Mouse (Mus musculus): ENCODE measurements around the gene Rapgef1. TPM values are rescaled to one million over a fixed set of nuclear protein-coding genes. Genes with fewer than 3 reads are reported as not detected.

Rapgef1 gene
- polyA plus RNA-seq, 1 experiment from 2014 or later: 13.8 TPM

GRCm38 (mm10) chr2:29689495-29689894 is 70.0 kb downstream of the Rapgef1 start:
- Histone ChIP-seq H3K9me3 (ENCODE audit: control insufficient read depth, low read depth, low read length) (no peaks in the 10 kb centered on the region), H3K4me2 (replicated peaks; ENCODE audit: low read depth, low read length) (no peak overlapping the region), H3K36me3 (ENCODE audit: control insufficient read depth, insufficient read depth, low read length) (peaks cover 43% of the 10 kb centered on the region), H3K27ac (ENCODE audit: low read length) (no peak overlapping the region), H3K9ac (replicated peaks; ENCODE audit: low read depth, low read length) (no peak overlapping the region), H3K4me1 (ENCODE audit: control insufficient read depth, insufficient read depth, low read length) (no peaks in the 10 kb centered on the region), H3K4me3 (ENCODE audit: low read depth, low read length) (no peak overlapping the region), H3K27me3 (ENCODE audit: control insufficient read depth, insufficient read depth, low read length) (no peaks in the 10 kb centered on the region)
- WGBS: 60% methylated on average over 2 of the region's 2 CpGs
- ATAC-seq (ENCODE audit: insufficient number of reproducible peaks, insufficient read depth, low FRiP score, low read depth): no peak

GRCm38 (mm10) chr2:29691068-29691467 is 71.5 kb downstream of the Rapgef1 start:
- Histone ChIP-seq H3K9ac (replicated peaks; ENCODE audit: low read depth, low read length) (no peak overlapping the region), H3K4me2 (replicated peaks; ENCODE audit: low read depth, low read length) (no peak overlapping the region), H3K4me3 (ENCODE audit: low read depth, low read length) (no peak overlapping the region), H3K9me3 (ENCODE audit: control insufficient read depth, low read depth, low read length) (no peaks in the 10 kb centered on the region), H3K4me1 (ENCODE audit: control insufficient read depth, insufficient read depth, low read length) (no peaks in the 10 kb centered on the region), H3K27me3 (ENCODE audit: control insufficient read depth, insufficient read depth, low read length) (no peaks in the 10 kb centered on the region), H3K27ac (ENCODE audit: low read length) (no peak overlapping the region), H3K36me3 (ENCODE audit: control insufficient read depth, insufficient read depth, low read length) (peaks cover 42% of the 10 kb centered on the region)
- no peak for ATAC-seq (ENCODE audit: insufficient number of reproducible peaks, insufficient read depth, low FRiP score, low read depth)
- WGBS: 83% methylated on average over 5 of the region's 5 CpGs

DNA sequence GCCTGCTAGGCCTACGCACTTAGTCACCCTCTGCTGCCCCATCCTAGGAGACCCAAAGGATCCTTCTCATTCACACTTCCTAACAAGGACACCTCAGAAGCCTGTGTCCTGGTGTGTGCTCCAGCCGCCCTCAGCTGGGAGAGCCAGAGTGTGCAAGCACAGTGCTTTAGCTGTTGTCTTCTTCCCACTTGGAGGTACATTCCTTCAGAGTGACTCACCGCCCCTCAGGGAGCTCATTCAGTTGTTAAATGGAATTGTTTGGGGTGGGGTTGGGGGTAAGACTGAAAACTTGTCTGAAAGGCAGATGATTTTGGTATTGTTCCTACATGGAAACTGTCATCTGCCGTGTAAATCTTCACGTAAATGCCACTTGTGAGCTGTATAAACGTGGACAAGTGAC is 72.0 kb downstream of the Rapgef1 start:
- no peak for ATAC-seq (ENCODE audit: insufficient number of reproducible peaks, insufficient read depth, low FRiP score, low read depth)

DNA sequence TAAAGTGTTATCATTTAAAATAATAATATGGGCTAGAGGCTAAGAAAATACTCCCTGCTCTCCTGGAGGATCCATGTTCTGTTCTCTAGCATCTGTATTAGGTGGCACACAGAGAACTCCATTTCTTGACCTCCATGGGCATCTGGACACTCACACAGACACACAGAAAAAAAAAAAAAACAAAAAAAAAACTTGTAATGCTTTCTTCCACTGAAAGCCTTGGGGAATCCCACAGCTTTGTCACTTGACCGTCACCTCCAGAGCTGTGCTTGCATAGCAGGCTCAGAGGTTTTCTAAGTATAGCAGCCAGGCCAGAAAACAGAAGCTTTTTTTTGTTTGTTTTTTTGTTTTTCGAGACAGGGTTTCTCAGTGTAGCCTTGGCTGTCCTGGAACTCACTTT is 72.7 kb downstream of the Rapgef1 start:
- H3K4me1 ChIP-seq (ENCODE audit: control insufficient read depth, insufficient read depth, low read length): no peaks in the 10 kb centered on the region
- 91% methylated on average over 2 of the region's 2 CpGs for WGBS
- no peak overlapping the region for H3K4me2 ChIP-seq (replicated peaks; ENCODE audit: low read depth, low read length)
- H3K27me3 ChIP-seq (ENCODE audit: control insufficient read depth, insufficient read depth, low read length): no peaks in the 10 kb centered on the region
- H3K4me3 ChIP-seq (ENCODE audit: low read depth, low read length): no peak overlapping the region
- H3K27ac ChIP-seq (ENCODE audit: low read length): no peak overlapping the region
- H3K36me3 ChIP-seq (ENCODE audit: control insufficient read depth, insufficient read depth, low read length): peaks cover 37% of the 10 kb centered on the region
- no peak overlapping the region for H3K9ac ChIP-seq (replicated peaks; ENCODE audit: low read depth, low read length)
- H3K9me3 ChIP-seq (ENCODE audit: control insufficient read depth, low read depth, low read length): no peaks in the 10 kb centered on the region
- no peak for ATAC-seq (ENCODE audit: insufficient number of reproducible peaks, insufficient read depth, low FRiP score, low read depth)

More for the DNA sequence above, 72.0 kb downstream of the Rapgef1 start:
- H3K9ac ChIP-seq (replicated peaks; ENCODE audit: low read depth, low read length): no peak overlapping the region
- H3K4me1 ChIP-seq (ENCODE audit: control insufficient read depth, insufficient read depth, low read length): no peaks in the 10 kb centered on the region
- H3K27me3 ChIP-seq (ENCODE audit: control insufficient read depth, insufficient read depth, low read length): no peaks in the 10 kb centered on the region
- no peaks in the 10 kb centered on the region for H3K9me3 ChIP-seq (ENCODE audit: control insufficient read depth, low read depth, low read length)
- peaks cover 37% of the 10 kb centered on the region for H3K36me3 ChIP-seq (ENCODE audit: control insufficient read depth, insufficient read depth, low read length)
- H3K4me3 ChIP-seq (ENCODE audit: low read depth, low read length): no peak overlapping the region
- WGBS: 81% methylated on average over 6 of the region's 6 CpGs
- no peak overlapping the region for H3K27ac ChIP-seq (ENCODE audit: low read length)
- no peak overlapping the region for H3K4me2 ChIP-seq (replicated peaks; ENCODE audit: low read depth, low read length)

GRCm38 (mm10) chr2:29696207-29696800 is 76.8 kb downstream of the Rapgef1 start:
- no peak overlapping the region for H3K9ac ChIP-seq (replicated peaks; ENCODE audit: low read depth, low read length)
- no peak for ATAC-seq (ENCODE audit: insufficient number of reproducible peaks, insufficient read depth, low FRiP score, low read depth)
- no peak overlapping the region for H3K27ac ChIP-seq (ENCODE audit: low read length)
- H3K4me2 ChIP-seq (replicated peaks; ENCODE audit: low read depth, low read length): no peak overlapping the region
- no peaks in the 10 kb centered on the region for H3K27me3 ChIP-seq (ENCODE audit: control insufficient read depth, insufficient read depth, low read length)
- 75% methylated on average over 7 of the region's 7 CpGs for WGBS
- no peaks in the 10 kb centered on the region for H3K9me3 ChIP-seq (ENCODE audit: control insufficient read depth, low read depth, low read length)
- no peak overlapping the region for H3K4me3 ChIP-seq (ENCODE audit: low read depth, low read length)
- peaks cover 22% of the 10 kb centered on the region for H3K36me3 ChIP-seq (ENCODE audit: control insufficient read depth, insufficient read depth, low read length)
- H3K4me1 ChIP-seq (ENCODE audit: control insufficient read depth, insufficient read depth, low read length): no peaks in the 10 kb centered on the region

DNA sequence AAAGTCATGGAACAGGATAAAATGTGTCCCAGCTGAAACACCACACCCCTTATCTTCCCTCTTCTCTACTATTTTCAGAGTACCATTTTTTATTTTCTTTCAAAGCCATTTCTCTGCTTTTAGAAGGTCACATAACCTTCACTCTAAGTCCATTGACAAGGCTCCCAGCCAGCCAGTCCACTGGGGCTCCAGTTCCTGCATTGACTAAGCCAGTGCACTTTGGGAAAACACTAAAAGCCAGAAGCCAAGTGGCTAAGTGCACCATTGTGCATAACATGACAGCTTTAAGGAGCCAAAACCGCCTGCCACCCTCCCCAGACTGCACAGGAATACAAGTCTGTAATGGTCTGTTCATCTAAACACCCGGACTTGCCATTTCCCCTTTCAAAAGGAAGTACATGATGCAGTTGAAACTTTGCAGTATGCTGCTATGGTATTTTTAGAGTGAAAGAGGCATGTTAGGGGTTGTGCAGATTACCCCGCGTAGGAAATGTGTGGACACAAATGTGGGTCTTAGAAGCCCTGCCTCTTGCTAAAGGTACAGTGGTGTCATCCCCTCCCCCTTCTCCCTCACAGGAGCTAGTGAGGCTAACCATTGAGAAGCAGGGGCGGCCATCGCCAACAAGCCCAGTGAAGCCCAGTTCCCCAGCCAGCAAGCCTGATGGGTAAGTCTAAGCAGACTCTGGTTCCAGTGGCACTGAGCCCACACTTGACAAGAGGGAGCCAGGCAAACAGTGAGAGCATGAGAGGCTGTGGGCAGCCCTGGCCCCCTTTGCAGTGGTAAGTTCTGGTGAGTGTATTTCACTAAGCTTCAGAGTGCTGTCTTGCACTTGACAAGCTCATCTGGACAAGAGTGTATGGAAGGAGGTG is 79.1 kb downstream of the Rapgef1 start:
- Histone ChIP-seq H3K27me3 (ENCODE audit: control insufficient read depth, insufficient read depth, low read length) (no peaks in the 10 kb centered on the region), H3K36me3 (ENCODE audit: control insufficient read depth, insufficient read depth, low read length) (peaks cover 27% of the 10 kb centered on the region), H3K27ac (ENCODE audit: low read length) (no peak overlapping the region), H3K4me3 (ENCODE audit: low read depth, low read length) (no peak overlapping the region), H3K4me2 (replicated peaks; ENCODE audit: low read depth, low read length) (no peak overlapping the region), H3K9me3 (ENCODE audit: control insufficient read depth, low read depth, low read length) (no peaks in the 10 kb centered on the region), H3K9ac (replicated peaks; ENCODE audit: low read depth, low read length) (no peak overlapping the region), H3K4me1 (ENCODE audit: control insufficient read depth, insufficient read depth, low read length) (no peaks in the 10 kb centered on the region)
- no peak for ATAC-seq (ENCODE audit: insufficient number of reproducible peaks, insufficient read depth, low FRiP score, low read depth)
- WGBS: 84% methylated on average over 6 of the region's 6 CpGs

GRCm38 (mm10) chr2:29700898-29701297 is 81.4 kb downstream of the Rapgef1 start:
- ATAC-seq (ENCODE audit: insufficient number of reproducible peaks, insufficient read depth, low FRiP score, low read depth): no peak
- H3K27ac ChIP-seq (ENCODE audit: low read length): no peak overlapping the region
- H3K36me3 ChIP-seq (ENCODE audit: control insufficient read depth, insufficient read depth, low read length): peaks cover 33% of the 10 kb centered on the region
- no peaks in the 10 kb centered on the region for H3K4me1 ChIP-seq (ENCODE audit: control insufficient read depth, insufficient read depth, low read length)
- no peak overlapping the region for H3K4me3 ChIP-seq (ENCODE audit: low read depth, low read length)
- no peak overlapping the region for H3K9ac ChIP-seq (replicated peaks; ENCODE audit: low read depth, low read length)
- no peaks in the 10 kb centered on the region for H3K9me3 ChIP-seq (ENCODE audit: control insufficient read depth, low read depth, low read length)
- no peak overlapping the region for H3K4me2 ChIP-seq (replicated peaks; ENCODE audit: low read depth, low read length)
- no peaks in the 10 kb centered on the region for H3K27me3 ChIP-seq (ENCODE audit: control insufficient read depth, insufficient read depth, low read length)

GRCm38 (mm10) chr2:29701393-29701792 is 81.9 kb downstream of the Rapgef1 start:
- Histone ChIP-seq H3K36me3 (ENCODE audit: control insufficient read depth, insufficient read depth, low read length) (peaks cover 38% of the 10 kb centered on the region), H3K27me3 (ENCODE audit: control insufficient read depth, insufficient read depth, low read length) (no peaks in the 10 kb centered on the region), H3K27ac (ENCODE audit: low read length) (no peak overlapping the region), H3K4me3 (ENCODE audit: low read depth, low read length) (no peak overlapping the region), H3K9ac (replicated peaks; ENCODE audit: low read depth, low read length) (no peak overlapping the region), H3K4me1 (ENCODE audit: control insufficient read depth, insufficient read depth, low read length) (no peaks in the 10 kb centered on the region), H3K9me3 (ENCODE audit: control insufficient read depth, low read depth, low read length) (no peaks in the 10 kb centered on the region), H3K4me2 (replicated peaks; ENCODE audit: low read depth, low read length) (no peak overlapping the region)
- ATAC-seq (ENCODE audit: insufficient number of reproducible peaks, insufficient read depth, low FRiP score, low read depth): no peak
- 78% methylated on average over 6 of the region's 6 CpGs for WGBS
